Mouse (Mus musculus) midbrain, embryonic 16.5 days (tissue): Measurements from ENCODE around the gene Ak5. TPM values are rescaled to one million over a fixed set of nuclear protein-coding genes. Genes with fewer than 3 reads are reported as not detected.

Experiments
- ATAC-seq: fragments of 200-750 bp; cut with Nextera tagmentation; 2 replicates; pipeline ENCODE4 v1.8.0; 2017; ENCODE audit warnings: moderate TSS enrichment
- H3K27ac ChIP-seq: fragments of 300-500 bp; sonication (generic); 2 replicates; pipeline ENCODE4 v1.5.1; 2014; ENCODE audit warnings: mild to moderate bottlenecking, low read length, mixed read lengths
- H3K27me3 ChIP-seq: fragments of 300-500 bp; sonication (generic); 2 replicates; pipeline ENCODE4 v1.6.1; 2014; ENCODE audit warnings: low read depth, low read length, mixed read lengths; ENCODE audit not compliant: control insufficient read depth, insufficient read depth
- H3K36me3 ChIP-seq: fragments of 300-500 bp; sonication (generic); 2 replicates; pipeline ENCODE4 v1.6.1; 2014; ENCODE audit warnings: mild to moderate bottlenecking, low read length, moderate library complexity, mixed read lengths; ENCODE audit not compliant: control insufficient read depth, insufficient read depth
- H3K4me1 ChIP-seq: fragments of 300-500 bp; sonication (generic); 2 replicates; pipeline ENCODE4 v1.6.1; 2014; ENCODE audit warnings: mild to moderate bottlenecking, low read length, mixed read lengths; ENCODE audit not compliant: control insufficient read depth, insufficient read depth
- H3K4me2 ChIP-seq: fragments of 300-500 bp; sonication (generic); 2 replicates; pipeline ENCODE4 v1.6.1; 2014; ENCODE audit warnings: mild to moderate bottlenecking, low read length, mixed read lengths
- H3K4me3 ChIP-seq: fragments of 300-500 bp; sonication (generic); 2 replicates; pipeline ENCODE4 v1.5.1; 2014; ENCODE audit warnings: low read depth, mild to moderate bottlenecking, low read length, moderate library complexity, mixed read lengths
- H3K9ac ChIP-seq: fragments of 300-500 bp; sonication (generic); 2 replicates; pipeline ENCODE4 v1.6.1; 2014; ENCODE audit warnings: low read depth, low read length, mixed read lengths
- H3K9me3 ChIP-seq: fragments of 300-500 bp; sonication (generic); replicated peaks from 2 replicates; pipeline ENCODE4 v1.6.1; 2014; ENCODE audit warnings: mild to moderate bottlenecking, low read length, mixed read lengths; ENCODE audit not compliant: control insufficient read depth, poor library complexity, severe bottlenecking
- WGBS: fragments of 180-500 bp; shearing (Covaris S2); extraction: QIAGEN DNeasy Blood & Tissue Kit; methylation state at CpG from one replicate; pipeline ENCODE4 v1.1.7; 2014; 5-methylcytosine and 5-hydroxymethylcytosine counted together
- polyA plus RNA-seq: library from polyadenylated mRNA; unstranded; fragments of >200 nt; fragmentation: Nextera tagmentation; extraction: Ambion mirVana; gene quantifications from 2 replicates; pipeline ENCODE4 v1.2.1, GENCODE M21; 2015

The Ak5 gene
- polyA plus RNA-seq, 1 experiment from 2014 or later, result 20.9 TPM

GRCm38 (mm10) chr3:152699261-152699660 lies 31.1 kb upstream of the Ak5 start:
- no peak overlapping the region for H3K4me2 ChIP-seq
- WGBS, result 56% methylated on average over 8 of the region's 8 CpGs
- H3K27me3 ChIP-seq, result no peaks in the 10 kb centered on the region
- no peaks in the 10 kb centered on the region for H3K36me3 ChIP-seq
- no peak overlapping the region for H3K27ac ChIP-seq
- no peak overlapping the region for H3K4me3 ChIP-seq
- no peaks in the 10 kb centered on the region for H3K9me3 ChIP-seq
- ATAC-seq, result no peak
- no peak overlapping the region for H3K9ac ChIP-seq
- H3K4me1 ChIP-seq, result no peaks in the 10 kb centered on the region

- Histone ChIP-seq H3K4me2 (no peak overlapping the region), H3K27me3 (no peaks in the 10 kb centered on the region), H3K9ac (no peak overlapping the region), H3K4me1 (no peaks in the 10 kb centered on the region), H3K9me3 (no peaks in the 10 kb centered on the region), H3K27ac (no peak overlapping the region), H3K36me3 (no peaks in the 10 kb centered on the region), H3K4me3 (no peak overlapping the region)
- no peak for ATAC-seq
- 88% methylated on average over 5 of the region's 5 CpGs for WGBS
Measured at GRCm38 (mm10) chr3:152698017-152698416, 29.9 kb upstream of the Ak5 start.

- H3K4me1 ChIP-seq, result no peaks in the 10 kb centered on the region
- no peak overlapping the region for H3K4me3 ChIP-seq
- no peak overlapping the region for H3K9ac ChIP-seq
- WGBS, result 95% methylated on average over 3 of the region's 3 CpGs
- no peak overlapping the region for H3K27ac ChIP-seq
- H3K36me3 ChIP-seq, result no peaks in the 10 kb centered on the region
- no peaks in the 10 kb centered on the region for H3K9me3 ChIP-seq
- no peaks in the 10 kb centered on the region for H3K27me3 ChIP-seq
- no peak overlapping the region for H3K4me2 ChIP-seq
- no peak for ATAC-seq
Measured at GRCm38 (mm10) chr3:152694950-152695349, 26.8 kb upstream of the Ak5 start.

GRCm38 (mm10) chr3:152689105-152689504 lies 20.9 kb upstream of the Ak5 start:
- Histone ChIP-seq H3K27ac (no peak overlapping the region), H3K4me3 (no peak overlapping the region), H3K9me3 (no peaks in the 10 kb centered on the region), H3K9ac (no peak overlapping the region), H3K27me3 (no peaks in the 10 kb centered on the region), H3K4me2 (no peak overlapping the region), H3K36me3 (no peaks in the 10 kb centered on the region), H3K4me1 (no peaks in the 10 kb centered on the region)
- ATAC-seq, result no peak
- 77% methylated on average over 9 of the region's 9 CpGs for WGBS

GRCm38 (mm10) chr3:152688532-152688931 lies 20.4 kb upstream of the Ak5 start:
- Histone ChIP-seq H3K27ac (no peak overlapping the region), H3K9me3 (no peaks in the 10 kb centered on the region), H3K9ac (no peak overlapping the region), H3K4me1 (no peaks in the 10 kb centered on the region), H3K36me3 (no peaks in the 10 kb centered on the region), H3K4me3 (no peak overlapping the region), H3K27me3 (no peaks in the 10 kb centered on the region), H3K4me2 (no peak overlapping the region)
- ATAC-seq, result no peak
- WGBS, result 88% methylated on average over 5 of the region's 5 CpGs

- no peak for ATAC-seq
- no peak overlapping the region for H3K4me3 ChIP-seq
- H3K9ac ChIP-seq, result no peak overlapping the region
- no peaks in the 10 kb centered on the region for H3K27me3 ChIP-seq
- WGBS, result 77% methylated on average over 6 of the region's 6 CpGs
- H3K36me3 ChIP-seq, result no peaks in the 10 kb centered on the region
- no peak overlapping the region for H3K27ac ChIP-seq
- no peaks in the 10 kb centered on the region for H3K9me3 ChIP-seq
- H3K4me2 ChIP-seq, result no peak overlapping the region
- H3K4me1 ChIP-seq, result no peaks in the 10 kb centered on the region
Measured at GRCm38 (mm10) chr3:152674663-152675062, 6.5 kb upstream of the Ak5 start.

- Histone ChIP-seq H3K27ac (no peak overlapping the region), H3K9ac (no peak overlapping the region), H3K4me1 (peaks cover 3% of the 10 kb centered on the region; the same call in 1 of the 2 replicates), H3K9me3 (no peaks in the 10 kb centered on the region), H3K36me3 (no peaks in the 10 kb centered on the region), H3K4me2 (no peak overlapping the region), H3K27me3 (peaks cover 8% of the 10 kb centered on the region), H3K4me3 (no peak overlapping the region)
- 92% methylated on average over 3 of the region's 3 CpGs for WGBS
- ATAC-seq, result no peak
Measured at GRCm38 (mm10) chr3:152669783-152670182, 1.6 kb upstream of the Ak5 start.

GRCm38 (mm10) chr3:152668793-152669192 lies 633 bp upstream of the Ak5 start:
- Histone ChIP-seq H3K4me3 (no peak overlapping the region), H3K9me3 (no peaks in the 10 kb centered on the region), H3K9ac (no peak overlapping the region), H3K27me3 (peaks cover 8% of the 10 kb centered on the region), H3K27ac (no peak overlapping the region), H3K4me2 (no peak overlapping the region), H3K4me1 (peaks cover 3% of the 10 kb centered on the region; the same call in 1 of the 2 replicates), H3K36me3 (no peaks in the 10 kb centered on the region)
- ATAC-seq, result no peak
- WGBS, result 75% methylated on average over 2 of the region's 2 CpGs

- ATAC-seq, result peak; percentile 91
- peak overlapping the region; percentile 50; the same call in 1 of the 2 replicates for H3K27ac ChIP-seq
Measured at GRCm38 (mm10) chr3:152667356-152668211, 576 bp downstream of the Ak5 start.

More at GRCm38 (mm10) chr3:152667356-152668211, 576 bp downstream of the Ak5 start:
- Histone ChIP-seq H3K27me3 (peaks cover 8% of the 10 kb centered on the region), H3K9ac (peak overlapping the region; percentile 74), H3K36me3 (no peaks in the 10 kb centered on the region), H3K4me2 (peak overlapping the region; percentile 97), H3K4me1 (peaks cover 3% of the 10 kb centered on the region; the same call in 1 of the 2 replicates), H3K4me3 (peak overlapping the region; percentile 64), H3K9me3 (no peaks in the 10 kb centered on the region; the same call in 1 of the 2 replicates)
- 0% methylated on average over 47 of the region's 82 CpGs for WGBS
